Mouse (Mus musculus) monocyte, adult 5-6 weeks (primary cell): ENCODE results near the gene Ccl1. TPM values are rescaled to one million over a fixed set of nuclear protein-coding genes. Genes with fewer than 3 reads are reported as not detected.

ENCODE experiments used
- ATAC-seq: fragments of 153-309, 156-312 bp; replicated peaks from 2 replicates; pipeline ENCODE4 v1.8.0; 2017; ENCODE audit warnings: mild to moderate bottlenecking; ENCODE audit not compliant: low TSS enrichment, insufficient number of reproducible peaks, severe bottlenecking, poor library complexity, low FRiP score
- total RNA-seq: library from RNA; stranded (forward); fragments of 200-1000, 200-491, 200-594 nt; gene quantifications from 3 replicates; pipeline ENCODE4 v1.2.3, GENCODE M21; 2017

Ccl1 gene
- total RNA-seq = not detected in 3 replicates

DNA sequence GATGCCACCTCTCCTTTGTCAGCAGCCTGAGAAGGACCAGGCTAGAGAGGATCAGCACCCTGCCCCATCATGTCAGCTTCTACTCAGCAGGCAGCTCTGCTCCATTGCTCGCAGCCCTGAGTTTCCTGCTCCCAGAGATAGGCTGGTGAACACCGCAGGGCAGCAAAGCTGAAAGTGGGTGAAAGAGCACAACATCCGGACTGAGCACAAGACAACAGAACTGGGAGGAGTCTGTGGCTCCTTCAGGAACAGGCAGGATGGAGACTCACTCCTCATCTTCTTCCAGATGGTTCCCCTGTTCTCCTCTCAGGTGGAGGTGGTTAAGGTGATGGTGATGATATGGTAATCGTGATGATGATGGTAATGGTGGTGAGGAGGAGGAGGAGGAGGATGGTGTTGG, at the start of gene Ccl1:
Gene Ccl1, minus strand, starts transcription at position 101 of the 400 bp plus-strand sequence.
- ATAC-seq = no peak

- no peak for ATAC-seq
These were observed 45.5 kb upstream of the Ccl1 start for GRCm38 (mm10) chr11:82351039-82351438.

GRCm38 (mm10) chr11:82340900-82341299, 35.4 kb upstream of the Ccl1 start:
- no peak for ATAC-seq

GRCm38 (mm10) chr11:82340416-82340815, 34.9 kb upstream of the Ccl1 start:
- no peak for ATAC-seq

DNA sequence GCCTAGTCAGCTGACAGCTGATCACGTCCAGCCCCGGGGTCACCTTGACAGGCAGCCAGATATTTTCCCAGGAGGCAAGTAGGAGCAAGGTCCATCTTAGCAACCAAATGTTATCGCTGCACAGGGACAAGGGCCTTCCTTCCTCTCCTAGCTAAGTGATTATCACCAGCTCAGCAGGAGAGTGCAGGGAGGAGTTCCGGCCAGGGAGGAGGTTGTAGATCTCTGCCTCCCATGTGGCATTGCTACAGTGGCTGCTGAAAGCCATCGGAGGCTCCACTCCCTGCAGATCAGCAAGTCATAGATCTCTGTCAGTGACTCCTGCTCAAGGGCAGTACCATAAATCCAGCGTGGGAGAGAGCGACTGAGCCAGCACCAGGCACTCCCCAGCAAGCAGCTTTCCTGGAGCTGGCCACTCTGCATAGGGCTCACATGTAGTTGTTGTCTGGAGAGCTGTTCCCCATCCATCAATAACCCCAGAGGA, 34.5 kb upstream of the Ccl1 start:
- no peak for ATAC-seq

GRCm38 (mm10) chr11:82313153-82313552, 7.7 kb upstream of the Ccl1 start:
- no peak for ATAC-seq

DNA sequence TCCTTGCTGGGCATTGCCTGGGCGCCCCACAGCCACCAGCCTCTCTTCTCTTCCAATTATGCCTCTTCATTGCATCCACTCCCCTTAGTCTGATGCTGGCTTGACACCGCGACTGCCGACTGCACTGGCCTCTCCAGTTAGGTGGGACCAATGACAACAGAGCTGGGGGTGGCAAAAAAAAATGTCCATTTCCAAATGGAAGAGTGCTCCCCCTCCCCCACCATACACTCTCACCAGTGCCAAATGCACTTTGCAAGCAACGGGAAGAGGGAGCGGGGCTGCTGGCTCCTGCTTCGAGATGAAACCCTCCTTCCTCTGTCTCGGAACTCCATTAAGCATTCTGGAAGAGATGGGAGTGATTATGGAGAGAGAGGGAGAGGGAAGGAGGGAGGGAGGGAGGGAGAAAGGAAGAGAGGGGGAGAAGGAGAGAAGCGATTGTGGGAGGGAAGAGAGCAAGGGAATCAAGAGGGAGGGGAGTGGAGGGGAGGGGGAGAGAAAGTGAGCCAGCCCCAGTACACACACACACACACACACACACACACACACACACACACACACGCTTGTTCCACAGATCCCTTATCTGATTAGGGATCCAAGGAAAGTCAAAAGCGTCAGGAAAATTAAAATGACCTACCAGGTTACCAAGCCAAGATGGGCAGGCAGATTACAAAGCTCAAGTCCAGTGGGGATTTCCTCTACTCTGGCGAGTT, 5.0 kb upstream of the Ccl1 start:
- no peak for ATAC-seq

DNA sequence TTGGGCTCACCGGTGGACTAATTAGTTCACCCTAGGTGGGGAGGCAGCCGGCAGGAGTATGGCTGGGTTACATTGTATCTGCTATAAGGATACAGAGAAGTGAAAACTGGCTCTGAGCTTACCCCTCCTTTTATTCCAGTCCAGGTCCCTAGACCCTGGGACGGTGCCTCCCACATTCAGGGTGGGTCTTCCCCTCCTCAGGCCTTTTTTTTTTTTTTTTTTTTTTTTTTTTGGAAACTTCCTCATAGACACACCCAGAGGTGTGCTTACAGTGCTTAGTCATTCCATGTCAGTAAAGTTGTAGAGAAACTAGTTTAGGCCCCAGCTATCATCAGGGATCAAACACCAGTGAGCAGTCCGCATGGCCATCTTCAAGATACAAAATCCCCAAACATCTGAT, 7.6 kb downstream of the Ccl1 start:
- no peak for ATAC-seq

DNA sequence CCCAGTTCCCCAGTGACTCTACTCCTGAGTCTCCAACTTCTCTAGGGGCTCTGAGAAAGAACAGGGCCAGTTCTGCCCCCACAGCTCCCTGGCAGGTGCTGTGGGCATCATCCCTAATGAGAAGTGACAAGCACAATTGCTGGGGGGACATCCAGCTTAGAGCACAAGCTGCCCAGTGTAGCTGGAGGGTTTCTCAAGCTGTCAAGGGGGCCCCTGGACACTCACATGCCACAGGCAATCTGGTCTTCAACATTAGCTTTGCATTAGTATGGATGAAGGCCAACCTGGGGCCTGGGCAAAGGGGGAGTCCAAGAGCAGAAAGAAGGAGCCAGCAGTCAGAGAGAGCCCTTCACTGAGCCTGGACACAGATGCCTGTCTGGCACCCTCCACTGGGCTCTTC, 14.6 kb downstream of the Ccl1 start:
- ATAC-seq = no peak

- no peak for ATAC-seq
These were observed 31.2 kb downstream of the Ccl1 start for GRCm38 (mm10) chr11:82274149-82274812.

DNA sequence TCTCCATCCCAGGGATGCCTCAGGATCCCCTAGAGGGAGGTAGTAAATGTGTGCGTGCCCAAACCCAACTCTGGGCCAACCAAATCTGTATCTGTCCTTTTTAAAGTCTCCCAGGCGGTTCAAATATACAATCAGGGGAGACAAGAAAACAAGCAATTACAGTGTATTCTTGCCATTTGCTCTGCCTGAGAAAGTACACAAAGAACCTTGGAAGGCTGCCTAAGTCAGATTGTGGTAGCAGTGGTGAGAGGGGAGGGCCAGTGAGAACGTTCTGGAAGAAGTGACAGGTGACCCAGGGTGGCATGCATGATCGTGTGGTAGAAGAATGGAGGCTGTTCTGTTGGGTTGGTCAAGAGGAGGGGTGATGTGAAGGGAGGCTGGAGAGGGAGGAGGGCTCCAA, 46.4 kb downstream of the Ccl1 start:
- no peak for ATAC-seq

DNA sequence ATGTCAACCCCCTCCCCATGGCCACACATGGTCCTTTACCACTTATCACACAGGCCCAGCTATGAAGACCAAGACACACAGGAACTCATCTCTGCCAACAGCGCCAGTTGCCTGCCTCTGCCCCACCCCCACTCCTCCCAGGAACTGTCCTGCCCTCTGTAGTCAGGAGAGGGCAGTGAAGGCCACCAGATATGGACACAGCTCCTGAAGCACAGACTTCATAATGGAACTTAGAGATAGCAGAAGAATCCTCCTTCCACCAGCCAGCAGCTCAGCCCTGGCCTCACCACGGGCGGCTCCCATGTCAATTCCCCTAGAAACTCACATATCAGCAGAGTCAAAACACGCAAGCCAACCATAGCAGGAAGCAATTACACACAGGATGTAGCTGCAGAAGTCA, 49.9 kb downstream of the Ccl1 start:
- no peak for ATAC-seq

GRCm38 (mm10) chr11:82253421-82253820, 52.1 kb downstream of the Ccl1 start:
- ATAC-seq = no peak

GRCm38 (mm10) chr11:82251251-82251650, 54.2 kb downstream of the Ccl1 start:
- ATAC-seq = no peak

DNA sequence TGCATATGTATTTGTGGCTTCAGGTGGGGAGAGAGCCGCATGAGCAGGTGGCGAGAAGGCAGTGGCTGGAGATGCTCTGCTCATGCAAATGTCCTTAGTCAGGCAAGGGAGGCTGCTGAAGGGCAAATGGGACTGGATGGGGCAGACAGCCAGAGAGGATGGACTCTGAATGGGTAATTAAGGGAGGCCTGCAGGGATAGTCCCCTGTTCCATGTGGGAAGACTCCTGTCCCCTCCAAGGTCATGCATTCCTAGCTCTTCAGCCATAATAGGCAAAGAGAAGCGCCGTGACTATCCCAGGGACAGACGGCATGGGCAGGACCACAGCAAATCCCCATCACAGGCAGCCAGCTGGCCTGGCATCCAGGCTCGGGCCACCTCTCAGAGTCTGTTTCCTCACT, 55.5 kb downstream of the Ccl1 start:
- ATAC-seq = no peak

DNA sequence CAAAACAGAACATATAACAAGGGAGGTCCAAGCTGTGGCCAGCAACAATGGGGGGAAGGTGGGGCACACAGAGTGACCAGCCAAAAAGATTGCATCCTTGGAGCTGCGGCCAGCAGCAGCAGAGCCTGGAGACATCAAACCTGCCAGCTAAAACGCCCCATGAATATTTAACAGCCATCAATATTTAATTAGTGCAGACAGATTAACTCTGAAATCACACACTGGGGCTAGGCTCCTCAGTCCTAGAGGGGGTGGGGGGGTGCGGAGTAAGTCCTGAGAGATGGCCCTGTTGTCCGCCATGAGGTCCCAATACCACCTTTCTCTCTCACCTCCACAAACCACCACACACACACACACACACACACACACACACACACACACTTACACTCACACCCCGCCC, 68.1 kb downstream of the Ccl1 start:
- no peak for ATAC-seq

GRCm38 (mm10) chr11:82235551-82236207, 69.8 kb downstream of the Ccl1 start:
- no peak for ATAC-seq

DNA sequence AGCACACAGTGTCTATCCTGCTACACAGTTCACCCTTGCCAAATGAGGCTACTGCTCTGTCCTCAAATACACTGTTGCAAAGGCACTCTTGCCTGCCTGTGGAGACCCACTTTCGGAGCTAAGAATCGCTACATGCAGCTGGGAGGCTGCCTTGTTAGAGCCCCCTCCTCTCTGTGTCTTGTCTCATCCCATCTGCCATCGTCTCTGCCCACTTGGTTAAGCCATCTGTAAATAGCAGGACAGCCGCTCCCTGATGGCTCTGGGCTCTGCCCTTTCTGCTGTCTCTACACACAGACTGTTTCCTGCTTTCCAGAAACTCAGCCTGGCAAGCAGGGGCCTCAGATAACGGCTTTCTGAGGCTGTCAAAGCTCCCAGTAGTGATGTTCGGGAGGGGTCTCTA, 71.5 kb downstream of the Ccl1 start:
- no peak for ATAC-seq

GRCm38 (mm10) chr11:82226976-82227375, 78.5 kb downstream of the Ccl1 start:
- no peak for ATAC-seq

- no peak for ATAC-seq
These were observed 79.6 kb downstream of the Ccl1 start for GRCm38 (mm10) chr11:82225936-82226335.
